In the genomic region with DNA sequence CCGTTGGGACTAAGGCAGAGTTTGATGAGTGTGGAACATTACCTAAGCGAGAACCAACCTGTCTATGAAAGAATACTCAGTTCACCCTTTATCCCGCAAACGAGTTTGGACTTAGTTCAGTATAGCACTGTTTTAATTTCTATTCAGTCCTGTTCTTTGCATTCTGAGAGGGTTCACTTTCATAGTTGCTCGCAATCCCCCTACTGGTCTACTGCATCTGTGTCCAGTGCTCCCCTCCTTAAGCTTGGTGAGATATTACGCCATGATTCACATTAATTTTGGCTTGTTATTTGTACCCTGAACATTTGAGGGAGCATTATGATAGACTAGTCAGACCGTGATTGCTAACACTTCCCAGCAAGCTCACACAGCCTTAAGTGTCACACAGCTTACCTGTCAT, we compare ENCODE assay signal across 34 mouse cellular contexts.
"Had no signal": no experiment of that assay in that cellular context is flagged by ENCODE, and none has a peak within 500 bp of the region (broad histone marks: within the 10 kb centered on the region; RNA-seq: fewer than 3 reads in every experiment).

No protein-coding gene starts in this region.

- H3K4me3 ChIP-seq: heart, embryonic 10.5 days; heart, embryonic 12.5 days; heart, embryonic 13.5 days; heart, embryonic 15.5 days; hindbrain, embryonic 10.5 days; hindbrain, embryonic 12.5 days; hindbrain, embryonic 13.5 days; hindbrain, embryonic 15.5 days; kidney, embryonic 15.5 days; layer of hippocampus, adult 2 months; left cerebral cortex, adult 2 months had no signal

- H3K27ac ChIP-seq: heart, embryonic 10.5 days; heart, embryonic 13.5 days; heart, embryonic 15.5 days; hindbrain, embryonic 10.5 days; hindbrain, embryonic 12.5 days; hindbrain, embryonic 13.5 days; hindbrain, embryonic 14.5 days; hindbrain, embryonic 15.5 days; hindbrain, postnatal 0 days; kidney, embryonic 15.5 days; kidney, postnatal 0 days; layer of hippocampus, adult 2 months; left cerebral cortex, adult 2 months had no signal

- DNase-seq: heart, postnatal 10 days; heart, postnatal 14 days; heart, postnatal 36 days; heart, postnatal 4 days; kidney, adult 11 months; kidney, adult 18-20 months; kidney, adult 2 months; kidney, adult 8-10 months; kidney, adult 9 months; kidney, postnatal 10 days; kidney, postnatal 14 days; kidney, postnatal 25 days; kidney, postnatal 36 days; kidney, postnatal 4 days; layer of hippocampus, adult 9-11 months; layer of hippocampus, postnatal 36 days had no signal

- H3K9ac ChIP-seq: heart, embryonic 12.5 days; heart, embryonic 13.5 days; heart, embryonic 15.5 days; hindbrain, embryonic 12.5 days; hindbrain, embryonic 13.5 days; hindbrain, embryonic 14.5 days; hindbrain, embryonic 15.5 days; kidney, embryonic 15.5 days had no signal

- H3K27me3 ChIP-seq: heart, embryonic 12.5 days; heart, embryonic 13.5 days; heart, embryonic 15.5 days; hindbrain, embryonic 12.5 days; hindbrain, embryonic 13.5 days; hindbrain, embryonic 15.5 days; kidney, embryonic 15.5 days had no signal

- H3K4me1 ChIP-seq: heart, embryonic 10.5 days; heart, embryonic 12.5 days; heart, embryonic 13.5 days; heart, embryonic 15.5 days; hindbrain, embryonic 10.5 days; hindbrain, embryonic 12.5 days; hindbrain, embryonic 13.5 days; hindbrain, embryonic 15.5 days; kidney, embryonic 15.5 days had no signal

- ATAC-seq: hindbrain, embryonic 16.5 days; hindbrain, postnatal 0 days; inflammation-experienced regulatory T-cells, adult 6 months; intestine, embryonic 16.5 days had no signal

- H3K9me3 ChIP-seq: heart, embryonic 10.5 days; heart, embryonic 12.5 days; heart, embryonic 13.5 days; heart, embryonic 15.5 days; hindbrain, embryonic 10.5 days; hindbrain, embryonic 12.5 days; hindbrain, embryonic 13.5 days; hindbrain, embryonic 15.5 days; kidney, embryonic 15.5 days had no signal

- H3K4me2 ChIP-seq: heart, embryonic 11.5 days; heart, embryonic 12.5 days; heart, embryonic 13.5 days; heart, embryonic 15.5 days; hindbrain, embryonic 12.5 days; hindbrain, embryonic 13.5 days; hindbrain, embryonic 14.5 days; hindbrain, embryonic 15.5 days; kidney, embryonic 15.5 days had no signal
